Mouse (Mus musculus) forebrain, postnatal 0 days (tissue): ENCODE data around the gene Taok3. TPM values are rescaled to one million over a fixed set of nuclear protein-coding genes. Genes with fewer than 3 reads are reported as not detected.
"Not testable (repeated sequence)": the region's sequence is repeated elsewhere in the genome, so short reads cannot be mapped to it uniquely, and the experiment has no call there.

Source experiments
- ATAC-seq: fragments of 200-750 bp; cut with Nextera tagmentation; 2 replicates; pipeline ENCODE4 v1.8.0; 2017; ENCODE audit warnings: mild to moderate bottlenecking, moderate library complexity
- DNase-seq: peaks from one replicate; pipeline ENCODE4 v3.0.0-alpha.2; 2015
- H3K27ac ChIP-seq: fragments of 300-500 bp; sonication (generic); 2 replicates; pipeline ENCODE4 v1.5.1; 2014; ENCODE audit warnings: low read depth, mild to moderate bottlenecking, antibody characterized with exemption, low read length, moderate library complexity, mixed read lengths
- H3K27me3 ChIP-seq: fragments of 300-500 bp; sonication (generic); 2 replicates; pipeline ENCODE4 v1.6.1; 2014; ENCODE audit warnings: mild to moderate bottlenecking, low read length, mixed read lengths; ENCODE audit not compliant: insufficient read depth
- H3K36me3 ChIP-seq: fragments of 300-500 bp; sonication (generic); 2 replicates; pipeline ENCODE4 v1.6.1; 2014; ENCODE audit warnings: mild to moderate bottlenecking, moderate library complexity; ENCODE audit not compliant: insufficient read depth
- H3K4me1 ChIP-seq: fragments of 300-500 bp; sonication (generic); 2 replicates; pipeline ENCODE4 v1.6.1; 2014; ENCODE audit warnings: antibody characterized with exemption; ENCODE audit not compliant: insufficient read depth
- H3K4me2 ChIP-seq: fragments of 300-500 bp; sonication (generic); 2 replicates; pipeline ENCODE4 v1.6.1; 2014; ENCODE audit warnings: low read depth, mild to moderate bottlenecking, moderate library complexity
- H3K4me3 ChIP-seq: fragments of 300-500 bp; sonication (generic); 2 replicates; pipeline ENCODE4 v1.5.1; 2014; ENCODE audit warnings: low read depth, low read length, mixed read lengths
- H3K9ac ChIP-seq: fragments of 300-500 bp; sonication (generic); 2 replicates; pipeline ENCODE4 v1.6.1; 2014; ENCODE audit warnings: mild to moderate bottlenecking
- H3K9me3 ChIP-seq: fragments of 300-500 bp; sonication (generic); 2 replicates; pipeline ENCODE4 v1.6.1; 2016; ENCODE audit warnings: low read length
- CTCF ChIP-seq: sonication (generic); IDR thresholded peaks from 2 replicates; pipeline ENCODE4 v1.5.1; 2016; ENCODE audit warnings: antibody characterized with exemption, control low read depth, low read depth
- WGBS: fragments of 180-500 bp; shearing (Covaris S2); extraction: QIAGEN DNeasy Blood & Tissue Kit; methylation state at CpG from one replicate; pipeline ENCODE4 v1.1.7; 2014; 5-methylcytosine and 5-hydroxymethylcytosine counted together
- polyA plus RNA-seq: library from polyadenylated mRNA; unstranded; fragments of >200 nt; fragmentation: Nextera tagmentation; extraction: Ambion mirVana; gene quantifications from 2 replicates; pipeline ENCODE4 v1.2.1, GENCODE M21; 2015
- total RNA-seq: library from RNA; depleted of rRNA; stranded (reverse); fragments of >200 nt; gene quantifications from 2 replicates; pipeline ENCODE4 v1.2.3, GENCODE M21; 2014

The Taok3 gene
- total and polyA plus RNA-seq, 2 experiments from 2014 or later, result 37.2 to 57.6 TPM

GRCm38 (mm10) chr5:117290081-117290480 lies 170.2 kb downstream of the Taok3 start:
- 95% methylated on average over 2 of the region's 2 CpGs for WGBS
- H3K36me3 ChIP-seq, result no peaks in the 10 kb centered on the region
- ATAC-seq, result no peak

GRCm38 (mm10) chr5:117291312-117291711 lies 171.4 kb downstream of the Taok3 start:
- Histone ChIP-seq H3K4me3 (no peak overlapping the region), H3K36me3 (no peaks in the 10 kb centered on the region), H3K4me1 (0 out of 2 replicates have a peak, but pooled peaks cover 4% of the 10 kb centered on the region), H3K9ac (no peak overlapping the region), H3K27me3 (no peaks in the 10 kb centered on the region), H3K27ac (no peak overlapping the region), H3K9me3 (no peaks in the 10 kb centered on the region), H3K4me2 (no peak overlapping the region)
- no peak for ATAC-seq
- WGBS, result 94% methylated on average over 3 of the region's 3 CpGs
- peak; percentile 52 for TF ChIP-seq CTCF
- DNase-seq, result no peak

More at GRCm38 (mm10) chr5:117290081-117290480, 170.2 kb downstream of the Taok3 start:
- TF ChIP-seq CTCF, result peak; percentile 33
- Histone ChIP-seq H3K4me3 (no peak overlapping the region), H3K27ac (no peak overlapping the region), H3K4me1 (peaks cover 11% of the 10 kb centered on the region; the same call in 1 of the 2 replicates), H3K27me3 (no peaks in the 10 kb centered on the region), H3K9me3 (no peaks in the 10 kb centered on the region), H3K4me2 (no peak overlapping the region), H3K9ac (no peak overlapping the region)
- no peak for DNase-seq

GRCm38 (mm10) chr5:117292547-117292946 lies 172.6 kb downstream of the Taok3 start:
- no peak for ATAC-seq
- TF ChIP-seq CTCF, result no peak
- DNase-seq, result no peak

GRCm38 (mm10) chr5:117293776-117294175 lies 173.8 kb downstream of the Taok3 start:
- not testable (repeated sequence) for H3K9ac ChIP-seq, DNase-seq, ATAC-seq, H3K36me3 ChIP-seq, H3K9me3 ChIP-seq, H3K4me1 ChIP-seq, H3K27ac ChIP-seq, H3K4me3 ChIP-seq, H3K27me3 ChIP-seq, H3K4me2 ChIP-seq
- 85% methylated on average over 3 of the region's 3 CpGs for whole genome bisulfite sequencing

More at GRCm38 (mm10) chr5:117292547-117292946, 172.6 kb downstream of the Taok3 start:
- Histone ChIP-seq H3K4me3 (no peak overlapping the region), H3K9me3 (no peaks in the 10 kb centered on the region), H3K4me2 (no peak overlapping the region), H3K4me1 (no peaks in the 10 kb centered on the region), H3K36me3 (no peaks in the 10 kb centered on the region), H3K27ac (no peak overlapping the region), H3K9ac (no peak overlapping the region), H3K27me3 (no peaks in the 10 kb centered on the region)
- 85% methylated on average over 6 of the region's 6 CpGs for WGBS

- 93% methylated on average over 8 of the region's 8 CpGs for WGBS
- H3K36me3 ChIP-seq, result no peaks in the 10 kb centered on the region
- no peak for ATAC-seq
Measured at GRCm38 (mm10) chr5:117295011-117295410, 175.1 kb downstream of the Taok3 start.

GRCm38 (mm10) chr5:117302899-117303298 lies 183.0 kb downstream of the Taok3 start:
- no peak for TF ChIP-seq CTCF
- ATAC-seq, result no peak
- H3K27me3 ChIP-seq, result no peaks in the 10 kb centered on the region

More at GRCm38 (mm10) chr5:117295011-117295410, 175.1 kb downstream of the Taok3 start:
- no peaks in the 10 kb centered on the region for H3K27me3 ChIP-seq
- H3K27ac ChIP-seq, result no peak overlapping the region
- DNase-seq, result no peak
- H3K4me2 ChIP-seq, result no peak overlapping the region
- H3K9me3 ChIP-seq, result no peaks in the 10 kb centered on the region
- no peak overlapping the region for H3K4me3 ChIP-seq
- TF ChIP-seq CTCF, result no peak
- no peak overlapping the region for H3K9ac ChIP-seq
- no peaks in the 10 kb centered on the region for H3K4me1 ChIP-seq

GRCm38 (mm10) chr5:117303691-117304579 lies 184.0 kb downstream of the Taok3 start:
- no peak for ATAC-seq

More at GRCm38 (mm10) chr5:117302899-117303298, 183.0 kb downstream of the Taok3 start:
- Histone ChIP-seq H3K4me2 (no peak overlapping the region), H3K4me1 (no peaks in the 10 kb centered on the region), H3K9ac (no peak overlapping the region), H3K36me3 (no peaks in the 10 kb centered on the region), H3K4me3 (no peak overlapping the region), H3K9me3 (no peaks in the 10 kb centered on the region), H3K27ac (no peak overlapping the region)
- no peak for DNase-seq
- 74% methylated on average over 3 of the region's 3 CpGs for WGBS

More at GRCm38 (mm10) chr5:117303691-117304579, 184.0 kb downstream of the Taok3 start:
- Histone ChIP-seq H3K9ac (no peak overlapping the region), H3K36me3 (no peaks in the 10 kb centered on the region), H3K27ac (no peak overlapping the region), H3K4me2 (no peak overlapping the region), H3K4me3 (no peak overlapping the region), H3K4me1 (no peaks in the 10 kb centered on the region), H3K9me3 (no peaks in the 10 kb centered on the region), H3K27me3 (no peaks in the 10 kb centered on the region)
- DNase-seq, result no peak
- WGBS, result 52% methylated on average over 18 of the region's 18 CpGs
- TF ChIP-seq CTCF, result no peak
